Mouse (Mus musculus) ES-Bruce4 (cell line): Measurements from ENCODE around the gene Nktr.

ENCODE experiments used
- EP300 ChIP-seq: IDR thresholded peaks from 2 replicates; pipeline ENCODE4 v1.6.1; 2011; ENCODE audit warnings: low read depth, low read length; ENCODE audit not compliant: insufficient read depth
- POLR2A ChIP-seq: IDR thresholded peaks from one replicate; pipeline ENCODE4 v1.8.1; 2011; ENCODE audit warnings: low read length; ENCODE audit not compliant: insufficient read depth

- TF ChIP-seq POLR2A (no peak), EP300 (no peak)
Observed at GRCm38 (mm10) chr9:121672311-121672710, 46.7 kb upstream of the Nktr start.
